Mouse (Mus musculus): ENCODE measurements around the gene Bicra. TPM values are rescaled to one million over a fixed set of nuclear protein-coding genes. Genes with fewer than 3 reads are reported as not detected.
A peak's percentile ranks its signal among the peaks of the same experiment; 100 is the strongest.

Bicra gene
- polyA plus RNA-seq, 1 experiment = 8.5 TPM

DNA sequence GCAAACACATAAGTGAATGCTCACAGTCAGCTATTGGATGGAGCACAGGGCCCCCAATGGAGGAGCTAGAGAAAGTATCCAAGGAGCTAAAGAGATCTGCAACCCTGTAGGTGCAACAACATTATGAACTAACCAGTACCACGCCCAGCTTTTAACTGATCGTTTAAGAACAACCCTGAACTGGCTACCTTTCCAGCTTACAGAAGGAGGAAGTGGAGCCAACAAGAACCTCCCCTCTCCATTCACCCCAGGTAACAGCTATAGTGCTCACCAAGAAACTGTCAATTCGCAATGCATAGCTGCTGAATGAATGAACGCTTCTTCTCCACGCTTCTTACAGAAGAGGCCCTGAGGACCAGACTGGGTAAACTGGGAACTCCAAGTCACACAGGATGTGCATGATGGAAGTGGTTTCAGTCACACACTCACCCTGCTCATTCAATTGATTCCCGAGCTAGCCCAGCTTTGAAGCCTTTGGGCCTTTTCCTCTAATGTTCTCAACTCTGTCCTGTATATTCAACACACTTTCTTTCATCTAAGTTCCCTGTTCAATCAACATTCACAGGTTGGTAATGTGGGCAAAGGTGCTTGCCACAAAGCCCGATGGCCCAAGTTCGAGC, 23.0 kb downstream of the Bicra start:
- TF ChIP-seq CTCF (IDR thresholded peaks at IDR 0.05; ENCODE audit: extremely low read depth, insufficient read depth, low read length) (no peak), POLR2A (IDR thresholded peaks at IDR 0.05; ENCODE audit: extremely low read depth, insufficient read depth, low read length) (no peak)
- peaks cover 8% of the 10 kb centered on the region for H3K4me1 ChIP-seq (ENCODE audit: control insufficient read depth, insufficient read depth, low read length)
- no peak overlapping the region for H3K4me3 ChIP-seq (ENCODE audit: insufficient read depth, low read length)
- H3K27ac ChIP-seq (ENCODE audit: insufficient read depth, low read length) = no peak overlapping the region

DNA sequence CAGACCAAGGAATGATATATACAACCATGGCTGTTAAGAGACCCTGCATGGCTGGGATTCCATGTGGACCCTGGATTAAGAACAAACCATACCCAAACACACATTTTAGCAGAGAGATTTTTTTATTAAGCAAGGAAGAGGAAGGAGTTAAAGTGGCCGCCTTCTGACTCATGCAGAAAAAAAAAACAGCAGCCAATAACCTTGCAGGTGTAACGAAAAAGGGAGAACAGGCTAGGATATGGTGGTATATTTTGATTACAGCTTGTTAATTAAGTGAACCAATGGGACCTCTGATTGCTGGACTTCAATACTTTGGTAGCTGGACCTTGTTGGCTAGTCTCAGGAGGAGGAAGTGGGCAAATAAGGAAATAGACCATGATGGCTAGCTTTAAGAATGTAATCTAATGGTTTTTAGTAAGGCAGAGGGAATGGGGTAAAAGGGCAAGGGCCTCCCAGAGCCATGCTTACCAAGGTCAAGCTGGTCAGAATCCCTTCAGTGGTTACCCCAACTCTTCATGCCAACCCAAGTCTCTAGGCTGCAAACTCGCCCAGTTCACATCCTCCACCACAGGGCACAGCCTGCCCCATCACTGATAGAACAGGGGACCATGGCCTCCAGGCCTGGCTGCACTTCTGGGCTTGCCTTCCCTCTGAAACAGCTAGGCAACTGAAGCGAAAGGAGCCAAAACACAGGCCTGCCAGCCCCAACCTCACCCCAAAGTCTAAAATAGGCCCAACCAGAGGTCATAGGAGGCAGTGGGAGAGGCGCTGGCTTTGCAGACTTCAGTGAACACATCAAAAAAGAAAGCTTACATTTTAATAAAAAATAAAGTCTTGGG, 28.2 kb downstream of the Bicra start:
- TF ChIP-seq POLR2A (IDR thresholded peaks at IDR 0.05; ENCODE audit: extremely low read depth, insufficient read depth, low read length) (no peak), CTCF (IDR thresholded peaks at IDR 0.05; ENCODE audit: extremely low read depth, insufficient read depth, low read length) (no peak)
- H3K4me1 ChIP-seq (ENCODE audit: control insufficient read depth, insufficient read depth, low read length) = no peaks in the 10 kb centered on the region
- H3K4me3 ChIP-seq (ENCODE audit: insufficient read depth, low read length) = no peak overlapping the region
- H3K27ac ChIP-seq (ENCODE audit: insufficient read depth, low read length) = no peak overlapping the region

DNA sequence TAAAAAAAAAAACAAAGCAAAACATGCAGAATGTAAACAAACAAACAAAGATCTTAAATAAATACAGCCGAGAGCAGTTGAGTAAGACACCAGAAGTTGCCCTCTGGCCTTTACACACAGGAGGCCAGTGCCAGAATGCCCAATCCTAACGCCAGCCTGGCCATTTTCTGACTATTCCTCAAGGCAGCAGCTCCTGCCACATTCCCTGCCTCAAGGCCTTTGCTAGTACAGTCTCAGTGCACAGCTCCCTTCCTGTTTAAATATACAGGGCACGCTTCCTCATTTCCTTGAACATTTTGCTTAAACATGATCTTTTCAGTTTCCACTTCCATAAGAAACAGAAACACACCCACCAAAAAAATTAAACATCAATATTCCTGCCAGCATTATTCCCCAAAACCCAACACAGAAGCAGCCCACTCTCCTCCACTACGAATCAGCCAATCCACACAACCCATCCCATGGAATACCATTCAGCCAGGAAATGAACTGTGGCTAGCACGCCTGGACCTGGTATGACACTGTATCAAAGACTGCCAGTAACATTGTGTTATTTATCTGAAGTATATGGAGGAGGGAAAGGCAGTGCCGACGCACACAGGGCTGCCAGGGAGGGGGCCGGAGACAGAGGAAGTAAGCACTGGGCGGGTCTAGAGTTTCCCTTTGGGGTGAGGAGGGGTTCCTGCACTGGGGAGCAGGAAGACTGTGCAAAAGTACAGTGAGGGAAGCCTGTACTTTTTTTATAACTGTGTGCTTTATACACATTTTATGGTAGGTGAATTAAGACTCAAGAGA, 29.5 kb downstream of the Bicra start:
- no peaks in the 10 kb centered on the region for H3K4me1 ChIP-seq (ENCODE audit: control insufficient read depth, insufficient read depth, low read length)
- H3K27ac ChIP-seq (ENCODE audit: insufficient read depth, low read length) = no peak overlapping the region
- TF ChIP-seq POLR2A (IDR thresholded peaks at IDR 0.05; ENCODE audit: extremely low read depth, insufficient read depth, low read length) (no peak), CTCF (IDR thresholded peaks at IDR 0.05; ENCODE audit: extremely low read depth, insufficient read depth, low read length) (no peak)
- H3K4me3 ChIP-seq (ENCODE audit: insufficient read depth, low read length) = no peak overlapping the region

DNA sequence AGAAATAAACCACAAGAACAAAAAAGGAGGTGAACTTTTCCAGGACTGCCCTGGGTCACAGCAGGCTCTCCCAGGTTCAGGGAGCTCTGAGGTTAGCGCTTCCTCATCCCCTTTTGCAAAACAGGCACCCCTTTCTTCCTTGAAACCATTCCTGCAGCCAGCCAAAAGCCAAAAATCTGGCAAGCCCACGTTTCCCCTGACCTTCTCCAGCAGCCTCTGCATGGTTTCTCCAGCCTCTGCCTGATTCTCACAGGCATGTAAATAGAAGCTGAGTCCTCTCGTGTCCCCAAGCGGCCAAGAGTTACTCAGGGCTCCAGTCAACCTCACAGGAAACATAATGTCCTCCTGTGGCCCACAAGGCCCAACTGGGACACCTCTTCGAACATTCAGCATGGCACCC, 32.3 kb downstream of the Bicra start:
- TF ChIP-seq POLR2A (IDR thresholded peaks at IDR 0.05; ENCODE audit: extremely low read depth, insufficient read depth, low read length) = no peak
- no peak for TF ChIP-seq CTCF (IDR thresholded peaks at IDR 0.05; ENCODE audit: extremely low read depth, insufficient read depth, low read length)
- Histone ChIP-seq H3K27ac (ENCODE audit: insufficient read depth, low read length) (no peak overlapping the region), H3K4me1 (ENCODE audit: control insufficient read depth, insufficient read depth, low read length) (no peaks in the 10 kb centered on the region), H3K4me3 (ENCODE audit: insufficient read depth, low read length) (no peak overlapping the region)

DNA sequence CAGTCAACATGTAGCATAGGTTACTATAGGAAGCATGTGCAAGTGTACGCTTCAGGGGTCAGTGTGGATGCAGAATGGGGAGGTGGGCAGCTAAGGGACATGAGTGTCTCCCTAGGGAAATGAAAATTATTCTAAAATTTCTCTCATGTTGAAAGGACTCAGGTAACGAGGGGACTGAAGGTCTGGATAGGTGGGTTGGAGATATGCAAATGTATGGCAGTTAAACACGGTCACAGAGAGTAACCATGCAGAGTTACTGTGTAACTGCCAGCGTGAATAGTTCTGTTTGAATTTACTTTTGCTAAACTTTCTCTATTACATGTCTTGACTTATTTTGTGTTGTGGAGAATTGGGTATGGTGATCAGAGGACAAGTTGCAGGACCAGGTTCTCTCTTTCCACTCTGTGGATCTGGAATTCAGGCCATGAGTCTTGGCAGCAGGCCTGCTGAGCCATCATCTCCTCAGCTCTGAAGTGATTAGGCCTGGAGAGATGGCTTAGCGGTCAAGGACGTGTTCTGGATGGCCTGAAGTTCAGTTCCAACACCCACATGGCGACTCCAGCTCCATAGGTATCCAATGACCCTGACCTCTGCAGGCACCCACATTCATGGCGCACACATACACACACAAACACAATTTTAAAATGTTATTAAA, 33.1 kb downstream of the Bicra start:
- H3K4me1 ChIP-seq (ENCODE audit: control insufficient read depth, insufficient read depth, low read length) = no peaks in the 10 kb centered on the region
- TF ChIP-seq POLR2A (IDR thresholded peaks at IDR 0.05; ENCODE audit: extremely low read depth, insufficient read depth, low read length) = no peak
- no peak for TF ChIP-seq CTCF (IDR thresholded peaks at IDR 0.05; ENCODE audit: extremely low read depth, insufficient read depth, low read length)
- no peak overlapping the region for H3K27ac ChIP-seq (ENCODE audit: insufficient read depth, low read length)
- H3K4me3 ChIP-seq (ENCODE audit: insufficient read depth, low read length) = no peak overlapping the region

DNA sequence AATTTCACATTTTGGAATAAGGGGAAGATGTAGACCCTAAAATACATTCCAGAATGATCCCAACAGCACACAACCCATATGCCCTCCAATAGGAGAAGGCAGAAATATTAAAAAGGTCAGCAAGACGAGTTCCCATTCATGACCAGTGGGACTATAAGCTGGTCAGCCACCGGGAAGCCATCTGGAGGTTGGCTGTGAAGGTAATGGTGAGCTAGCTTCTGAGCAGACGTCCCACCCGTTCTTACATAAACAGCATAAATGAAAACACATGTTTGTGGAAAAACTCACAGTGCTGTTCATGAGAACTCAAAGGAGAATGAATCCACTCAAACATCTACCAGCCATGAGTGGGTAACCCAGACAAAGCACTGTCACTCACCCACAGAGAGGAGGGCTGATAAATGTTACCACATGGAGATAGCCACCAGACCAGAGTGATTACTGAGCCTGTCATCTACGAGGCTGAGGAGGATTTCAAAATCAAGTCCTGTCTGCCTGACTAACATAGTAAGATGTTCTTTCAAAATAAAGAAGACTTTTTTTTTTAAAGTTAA, 33.9 kb downstream of the Bicra start:
- H3K27ac ChIP-seq (ENCODE audit: insufficient read depth, low read length) = no peak overlapping the region
- TF ChIP-seq CTCF (IDR thresholded peaks at IDR 0.05; ENCODE audit: extremely low read depth, insufficient read depth, low read length) = no peak
- no peak overlapping the region for H3K4me3 ChIP-seq (ENCODE audit: insufficient read depth, low read length)
- no peaks in the 10 kb centered on the region for H3K4me1 ChIP-seq (ENCODE audit: control insufficient read depth, insufficient read depth, low read length)

DNA sequence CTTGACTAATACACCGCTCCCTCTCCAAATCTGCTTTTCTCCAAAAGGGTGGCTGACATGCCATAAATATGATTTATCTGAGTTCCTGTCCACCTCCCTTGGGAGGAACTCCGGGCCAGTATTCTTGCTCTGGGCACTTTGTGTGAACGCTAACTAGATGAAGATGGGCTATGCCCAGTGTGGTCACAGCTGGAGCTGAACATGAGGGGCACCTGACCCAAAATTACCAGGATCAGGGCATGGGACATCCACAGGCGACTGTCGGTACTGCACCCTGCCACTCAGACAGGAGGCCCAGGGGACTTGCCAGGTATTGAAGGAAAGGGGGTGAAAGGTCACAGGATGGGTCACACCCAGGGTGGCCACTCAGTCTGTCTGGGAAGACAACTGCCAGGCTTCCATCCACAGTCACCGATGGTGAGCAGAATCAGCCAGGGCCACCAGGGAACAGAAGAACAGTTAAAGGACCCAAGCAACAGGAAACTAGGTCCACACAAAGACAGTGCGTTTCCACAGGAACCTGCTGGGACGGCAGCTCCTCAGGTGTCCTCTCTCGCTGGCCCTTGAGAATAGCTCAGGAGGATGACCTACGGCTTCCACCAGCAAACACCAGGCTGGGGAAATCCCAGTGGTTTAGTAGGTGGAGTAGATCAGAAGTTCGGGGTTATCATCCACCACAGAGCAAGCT, 35.0 kb downstream of the Bicra start:
- TF ChIP-seq POLR2A (IDR thresholded peaks at IDR 0.05; ENCODE audit: extremely low read depth, insufficient read depth, low read length) = no peak
- peak; percentile 28; the same call in 1 of the 2 replicates for TF ChIP-seq CTCF (IDR thresholded peaks at IDR 0.05; ENCODE audit: extremely low read depth, insufficient read depth, low read length)

DNA sequence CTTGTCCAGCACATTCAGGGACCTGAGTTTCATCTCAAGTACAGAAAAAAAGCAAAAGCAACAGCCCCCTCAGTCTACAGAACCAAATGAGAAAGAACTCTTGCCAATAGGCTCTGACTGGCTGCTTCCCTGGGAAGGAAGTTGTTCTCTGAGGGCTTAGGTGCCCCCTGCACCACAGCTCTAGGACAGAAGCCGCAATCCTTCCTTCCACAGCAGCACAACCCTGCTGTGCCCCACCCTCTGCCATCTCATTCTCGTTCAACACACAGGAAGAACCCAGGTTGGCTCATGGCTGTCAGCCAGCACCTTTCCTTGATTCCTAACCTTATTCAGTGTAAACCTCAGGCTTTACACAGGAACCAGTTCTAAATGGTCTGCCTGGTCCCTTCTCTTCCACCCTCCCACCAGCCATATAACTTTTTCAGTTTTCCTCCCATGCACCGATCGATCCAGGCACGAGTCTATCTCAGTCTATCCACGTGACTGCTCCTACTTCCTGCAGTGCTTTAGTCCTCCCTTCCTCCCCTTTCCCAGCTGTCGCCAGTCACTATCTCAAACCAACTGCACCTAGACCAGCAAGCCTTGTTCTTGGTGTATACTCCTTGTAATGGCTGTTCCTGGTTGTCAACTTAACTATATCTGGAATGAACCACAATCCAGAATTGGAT, 36.2 kb downstream of the Bicra start:
- Histone ChIP-seq H3K4me1 (ENCODE audit: control insufficient read depth, insufficient read depth, low read length) (no peaks in the 10 kb centered on the region), H3K27ac (ENCODE audit: insufficient read depth, low read length) (no peak overlapping the region), H3K4me3 (ENCODE audit: insufficient read depth, low read length) (no peak overlapping the region)
- TF ChIP-seq POLR2A (IDR thresholded peaks at IDR 0.05; ENCODE audit: extremely low read depth, insufficient read depth, low read length) (no peak), CTCF (IDR thresholded peaks at IDR 0.05; ENCODE audit: extremely low read depth, insufficient read depth, low read length) (no peak)

More for the DNA sequence above, 35.0 kb downstream of the Bicra start:
- Histone ChIP-seq H3K27ac (ENCODE audit: insufficient read depth, low read length) (no peak overlapping the region), H3K4me3 (ENCODE audit: insufficient read depth, low read length) (no peak overlapping the region), H3K4me1 (ENCODE audit: control insufficient read depth, insufficient read depth, low read length) (no peaks in the 10 kb centered on the region)
